Mouse (Mus musculus) heart, postnatal 0 days (tissue): ENCODE results near the gene Tsks. TPM values are rescaled to one million over a fixed set of nuclear protein-coding genes. Genes with fewer than 3 reads are reported as not detected.

ENCODE experiments used
- ATAC-seq: fragments of 200-750 bp; cut with Nextera tagmentation; 2 replicates; pipeline ENCODE4 v1.8.0; 2017; ENCODE audit warnings: low read depth, moderate number of reproducible peaks, moderate library complexity; ENCODE audit not compliant: insufficient read depth
- DNase-seq: peaks from one replicate; pipeline ENCODE4 v3.0.0-alpha.2; 2016; ENCODE audit warnings: low spot score
- H3K27ac ChIP-seq: fragments of 300-500 bp; sonication (generic); 2 replicates; pipeline ENCODE4 v1.5.1; 2014; ENCODE audit warnings: low read depth, mild to moderate bottlenecking
- H3K27me3 ChIP-seq: fragments of 300-500 bp; sonication (generic); 2 replicates; pipeline ENCODE4 v1.6.1; 2014; ENCODE audit warnings: low read length, mixed read lengths; ENCODE audit not compliant: control insufficient read depth, insufficient read depth
- H3K36me3 ChIP-seq: fragments of 300-500 bp; sonication (generic); replicated peaks from 2 replicates; pipeline ENCODE4 v1.6.1; 2014; ENCODE audit warnings: low read length, mixed read lengths; ENCODE audit not compliant: control insufficient read depth, insufficient read depth
- H3K4me1 ChIP-seq: fragments of 300-500 bp; sonication (generic); 2 replicates; pipeline ENCODE4 v1.6.1; 2014; ENCODE audit warnings: antibody characterized with exemption; ENCODE audit not compliant: control insufficient read depth, insufficient read depth
- H3K4me2 ChIP-seq: fragments of 300-500 bp; sonication (generic); 2 replicates; pipeline ENCODE4 v1.6.1; 2014; ENCODE audit warnings: low read depth, mild to moderate bottlenecking, low read length, moderate library complexity
- H3K4me3 ChIP-seq: fragments of 300-500 bp; sonication (generic); 2 replicates; pipeline ENCODE4 v1.5.1; 2014; ENCODE audit warnings: low read depth, low read length
- H3K9ac ChIP-seq: fragments of 300-500 bp; sonication (generic); replicated peaks from 2 replicates; pipeline ENCODE4 v1.6.1; 2014; ENCODE audit warnings: low read depth, low read length, mixed read lengths
- H3K9me3 ChIP-seq: fragments of 300-500 bp; sonication (generic); replicated peaks from 2 replicates; pipeline ENCODE4 v1.6.1; 2016; ENCODE audit warnings: low read length; ENCODE audit not compliant: control insufficient read depth
- CTCF ChIP-seq: IDR thresholded peaks from 2 replicates; pipeline ENCODE4 v1.5.1; 2016; ENCODE audit warnings: antibody characterized with exemption, control low read depth, low read depth
- EP300 ChIP-seq: IDR thresholded peaks from 2 replicates; pipeline ENCODE4 v1.6.1; 2016; ENCODE audit warnings: antibody characterized with exemption, low read depth
- WGBS: fragments of 180-500 bp; shearing (Covaris S2); extraction: QIAGEN DNeasy Blood & Tissue Kit; methylation state at CpG from one replicate; pipeline ENCODE4 v1.1.7; 2014; 5-methylcytosine and 5-hydroxymethylcytosine counted together
- polyA plus RNA-seq: library from polyadenylated mRNA; unstranded; fragments of >200 nt; fragmentation: Nextera tagmentation; extraction: Ambion mirVana; gene quantifications from 2 replicates; pipeline ENCODE4 v1.2.1, GENCODE M21; 2015
- total RNA-seq: library from RNA; depleted of rRNA; stranded (reverse); fragments of >200 nt; gene quantifications from 2 replicates; pipeline ENCODE4 v1.2.3, GENCODE M21; 2014; ENCODE audit warnings: low replicate concordance; rRNA removed

Tsks gene
- total and polyA plus RNA-seq, 2 experiments from 2014 or later = 0.27 TPM; not detected in 1

DNA sequence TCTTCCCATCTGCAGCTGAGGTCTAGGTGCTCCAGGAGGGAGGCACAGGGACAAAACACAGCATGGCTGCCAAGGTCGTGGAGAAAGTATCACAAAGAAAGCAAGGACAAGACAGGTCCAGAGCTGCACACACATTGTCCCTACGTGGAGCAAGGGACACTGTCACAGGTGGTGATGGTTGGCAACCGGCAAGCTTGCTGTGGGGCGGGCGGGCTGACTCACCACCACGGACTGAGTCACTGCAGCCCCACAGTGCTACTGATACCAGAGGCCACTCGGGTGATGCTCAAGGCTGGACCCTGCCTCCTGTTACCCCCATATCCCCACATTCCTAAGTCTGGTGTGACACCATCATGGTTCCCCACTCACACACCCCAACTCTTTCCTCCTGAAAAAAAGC, 59.4 kb downstream of the Tsks start:
- Histone ChIP-seq H3K9me3 (no peaks in the 10 kb centered on the region), H3K27me3 (no peaks in the 10 kb centered on the region), H3K4me2 (no peak overlapping the region), H3K9ac (no peak overlapping the region), H3K27ac (no peak overlapping the region), H3K4me3 (no peak overlapping the region), H3K4me1 (peaks cover 11% of the 10 kb centered on the region; the same call in 1 of the 2 replicates), H3K36me3 (peaks cover 68% of the 10 kb centered on the region)
- DNase-seq = no peak
- no peak for TF ChIP-seq EP300
- TF ChIP-seq CTCF = no peak
- ATAC-seq = no peak
- 72% methylated on average over 7 of the region's 7 CpGs for WGBS

DNA sequence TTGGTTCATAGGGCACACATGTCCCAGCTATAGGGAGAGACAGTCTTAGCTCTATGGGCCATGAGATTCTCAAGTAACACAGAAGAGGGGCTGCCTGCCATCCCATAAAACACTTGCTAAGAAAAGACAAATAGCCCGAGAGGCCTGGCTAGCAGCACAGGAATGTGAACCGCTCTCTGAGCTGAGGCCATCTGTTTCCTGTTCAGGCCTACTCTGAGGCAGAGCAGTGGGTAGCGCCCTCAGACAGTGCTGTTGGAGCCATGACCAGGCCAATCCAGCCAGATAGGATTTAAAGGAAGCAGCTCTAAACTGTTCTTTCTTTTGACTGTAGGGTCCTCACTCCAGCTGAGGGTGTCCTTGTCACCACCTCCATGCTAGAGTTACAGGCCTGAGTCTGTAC, 61.5 kb downstream of the Tsks start:
- ATAC-seq = peak; percentile 53
- peak overlapping the region; percentile 49 for H3K27ac ChIP-seq
- no peak overlapping the region for H3K9ac ChIP-seq
- H3K27me3 ChIP-seq = no peaks in the 10 kb centered on the region
- TF ChIP-seq EP300 = no peak
- no peak for TF ChIP-seq CTCF
- peaks cover 5% of the 10 kb centered on the region; the same call in 1 of the 2 replicates for H3K4me1 ChIP-seq
- peak; percentile 26 for DNase-seq
- H3K36me3 ChIP-seq = peaks cover 89% of the 10 kb centered on the region
- no peak overlapping the region for H3K4me3 ChIP-seq
- 50% methylated on average over 3 of the region's 3 CpGs for WGBS
- no peaks in the 10 kb centered on the region for H3K9me3 ChIP-seq
- H3K4me2 ChIP-seq = no peak overlapping the region

DNA sequence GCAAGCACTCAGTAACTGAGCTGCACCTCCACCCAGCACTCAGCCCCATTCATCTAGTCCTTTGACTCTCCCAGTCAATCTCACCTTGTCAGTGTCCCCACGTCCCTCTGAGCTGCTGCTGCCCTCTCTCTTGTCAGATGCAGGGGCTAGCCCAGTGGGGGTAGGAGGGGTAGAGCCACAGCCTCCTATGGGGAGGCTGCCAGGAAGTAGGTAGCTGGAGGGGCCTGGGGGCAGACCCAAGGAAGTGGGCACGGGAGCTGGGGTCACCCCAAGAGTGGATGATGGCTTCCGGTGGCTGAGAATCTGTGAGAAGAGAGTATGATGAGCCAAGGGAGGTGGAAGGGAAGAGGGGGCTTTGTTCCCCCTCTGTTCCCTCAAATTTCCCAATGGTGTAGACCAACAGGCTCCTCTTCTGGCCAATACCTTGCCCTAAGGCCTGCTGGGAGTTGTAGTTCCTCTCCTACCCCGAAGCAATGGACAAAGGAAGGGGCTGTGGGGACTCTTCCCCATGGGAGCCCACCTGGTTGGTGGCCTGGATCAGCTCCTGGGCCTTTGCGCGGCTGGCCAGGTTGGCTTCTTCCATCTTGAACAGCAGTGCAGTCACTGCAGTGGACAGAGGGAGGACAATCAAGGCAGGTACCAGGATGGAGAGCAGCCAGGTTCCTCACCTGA, 62.5 kb downstream of the Tsks start:
- Histone ChIP-seq H3K27ac (no peak overlapping the region), H3K4me1 (no peaks in the 10 kb centered on the region), H3K4me3 (no peak overlapping the region), H3K27me3 (no peaks in the 10 kb centered on the region), H3K36me3 (peaks cover 97% of the 10 kb centered on the region), H3K9me3 (no peaks in the 10 kb centered on the region), H3K9ac (no peak overlapping the region), H3K4me2 (no peak overlapping the region)
- WGBS = 79% methylated on average over 6 of the region's 6 CpGs
- TF ChIP-seq CTCF (no peak), EP300 (no peak)
- DNase-seq (no peak), ATAC-seq (no peak)

- H3K27ac ChIP-seq = no peak overlapping the region
- H3K4me2 ChIP-seq = no peak overlapping the region
- H3K4me3 ChIP-seq = no peak overlapping the region
- no peaks in the 10 kb centered on the region for H3K4me1 ChIP-seq
- TF ChIP-seq CTCF = no peak
- TF ChIP-seq EP300 = no peak
- ATAC-seq = no peak
- peaks cover 95% of the 10 kb centered on the region for H3K36me3 ChIP-seq
- H3K9ac ChIP-seq = no peak overlapping the region
- DNase-seq = no peak
- WGBS = 91% methylated on average over 12 of the region's 12 CpGs
- no peaks in the 10 kb centered on the region for H3K27me3 ChIP-seq
- H3K9me3 ChIP-seq = no peaks in the 10 kb centered on the region
These were observed 63.5 kb downstream of the Tsks start for GRCm38 (mm10) chr7:45006503-45006902.

DNA sequence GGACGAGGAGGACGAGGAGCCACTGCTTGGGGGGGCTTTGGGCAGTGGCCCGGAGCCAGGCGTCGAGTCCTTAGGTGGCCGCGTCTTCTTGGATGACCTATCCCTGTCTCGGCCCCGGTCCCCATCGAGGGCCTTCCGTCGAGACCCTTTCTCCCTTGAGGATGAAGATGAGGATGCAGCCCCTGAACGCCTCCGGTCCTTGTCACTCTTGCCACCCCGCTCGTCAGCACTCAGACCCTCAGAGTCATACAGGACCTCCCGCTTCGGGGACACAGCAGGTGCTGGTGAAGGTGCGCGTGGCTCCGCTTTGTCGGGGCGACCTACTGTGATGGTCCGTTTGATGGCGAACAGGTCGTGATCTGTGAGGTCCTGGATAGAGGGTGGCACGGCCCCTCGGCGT, 64.1 kb downstream of the Tsks start:
- Histone ChIP-seq H3K27ac (no peak overlapping the region), H3K9me3 (no peaks in the 10 kb centered on the region), H3K4me3 (no peak overlapping the region), H3K9ac (no peak overlapping the region), H3K36me3 (peaks cover 95% of the 10 kb centered on the region), H3K4me2 (no peak overlapping the region), H3K27me3 (no peaks in the 10 kb centered on the region), H3K4me1 (no peaks in the 10 kb centered on the region)
- no peak for ATAC-seq
- WGBS = 91% methylated on average over 29 of the region's 29 CpGs
- DNase-seq = no peak
- no peak for TF ChIP-seq EP300
- TF ChIP-seq CTCF = no peak

Other genes starting within 250 kb of the Tsks start
Only the 30 nearest of the 33 such genes appear.
- gene Vrk3, start 194.8 kb upstream of the Tsks start, total RNA-seq = 25.7 and 31.7 TPM in 2 replicates
- gene Vrk3, start 194.8 kb upstream of the Tsks start, polyA plus RNA-seq = 28.7 and 32.9 TPM in 2 replicates
- 0.46 TPM in 1 of 2 replicates, not detected in the other for gene Zfp473, start 192.2 kb upstream of the Tsks start, total RNA-seq
- gene Zfp473, start 192.2 kb upstream of the Tsks start, polyA plus RNA-seq = 0.15 TPM in 2 replicates
- gene Nup62, start 127.1 kb upstream of the Tsks start, total RNA-seq = 75.3 and 78.0 TPM in 2 replicates
- gene Nup62, start 127.1 kb upstream of the Tsks start, polyA plus RNA-seq = 37.6 and 40.9 TPM in 2 replicates
- not detected in 2 replicates for gene Il4i1, start 126.8 kb upstream of the Tsks start, total RNA-seq
- 0.93 and 1.1 TPM in 2 replicates for gene Il4i1, start 126.8 kb upstream of the Tsks start, polyA plus RNA-seq
- gene Atf5, start 126.5 kb upstream of the Tsks start, total RNA-seq = 5.6 and 16.0 TPM in 2 replicates
- gene Atf5, start 126.5 kb upstream of the Tsks start, polyA plus RNA-seq = 3.0 and 3.5 TPM in 2 replicates
- gene Akt1s1, start 94.2 kb upstream of the Tsks start, total RNA-seq = 81.8 and 137 TPM in 2 replicates
- 91.3 and 91.8 TPM in 2 replicates for gene Akt1s1, start 94.2 kb upstream of the Tsks start, polyA plus RNA-seq
- gene Tbc1d17, start 94.1 kb upstream of the Tsks start, total RNA-seq = 43.5 and 101 TPM in 2 replicates
- gene Tbc1d17, start 94.1 kb upstream of the Tsks start, polyA plus RNA-seq = 51.7 and 57.5 TPM in 2 replicates
- gene Pnkp, start 86.1 kb upstream of the Tsks start, total RNA-seq = 43.6 and 45.9 TPM in 2 replicates
- 24.5 and 27.2 TPM in 2 replicates for gene Pnkp, start 86.1 kb upstream of the Tsks start, polyA plus RNA-seq
- gene Ptov1, start 73.4 kb upstream of the Tsks start, total RNA-seq = 335 and 364 TPM in 2 replicates
- 246 and 248 TPM in 2 replicates for gene Ptov1, start 73.4 kb upstream of the Tsks start, polyA plus RNA-seq
- gene Med25, start 50.5 kb upstream of the Tsks start, total RNA-seq = 112 and 136 TPM in 2 replicates
- gene Med25, start 50.5 kb upstream of the Tsks start, polyA plus RNA-seq = 69.0 and 73.3 TPM in 2 replicates
- 25.0 and 50.8 TPM in 2 replicates for gene Fuz, start 47.1 kb upstream of the Tsks start, total RNA-seq
- 10.0 and 12.0 TPM in 2 replicates for gene Fuz, start 47.1 kb upstream of the Tsks start, polyA plus RNA-seq
- gene Ap2a1, start 13.7 kb upstream of the Tsks start, total RNA-seq = 63.1 and 99.0 TPM in 2 replicates
- gene Ap2a1, start 13.7 kb upstream of the Tsks start, polyA plus RNA-seq = 36.2 and 37.1 TPM in 2 replicates
- gene Cpt1c, start 31.6 kb downstream of the Tsks start, total RNA-seq = 7.5 and 12.7 TPM in 2 replicates
- gene Cpt1c, start 31.6 kb downstream of the Tsks start, polyA plus RNA-seq = 3.4 and 3.9 TPM in 2 replicates
- gene Prmt1, start 43.4 kb downstream of the Tsks start, total RNA-seq = 152 and 173 TPM in 2 replicates
- 271 and 300 TPM in 2 replicates for gene Prmt1, start 43.4 kb downstream of the Tsks start, polyA plus RNA-seq
- gene Irf3, start 54.4 kb downstream of the Tsks start, total RNA-seq = 31.7 and 61.1 TPM in 2 replicates
- 44.8 and 51.7 TPM in 2 replicates for gene Irf3, start 54.4 kb downstream of the Tsks start, polyA plus RNA-seq
- 20.3 and 22.0 TPM in 2 replicates for gene Bcl2l12, start 55.5 kb downstream of the Tsks start, total RNA-seq
- 25.5 and 27.5 TPM in 2 replicates for gene Bcl2l12, start 55.5 kb downstream of the Tsks start, polyA plus RNA-seq
- gene Scaf1, start 73.2 kb downstream of the Tsks start, total RNA-seq = 37.8 and 38.9 TPM in 2 replicates
- 15.9 and 17.9 TPM in 2 replicates for gene Scaf1, start 73.2 kb downstream of the Tsks start, polyA plus RNA-seq
- gene Rras, start 74.8 kb downstream of the Tsks start, total RNA-seq = 38.4 and 62.0 TPM in 2 replicates
- 85.7 and 90.0 TPM in 2 replicates for gene Rras, start 74.8 kb downstream of the Tsks start, polyA plus RNA-seq
- 5.4 and 12.5 TPM in 2 replicates for gene Prr12, start 109.7 kb downstream of the Tsks start, total RNA-seq
- gene Prr12, start 109.7 kb downstream of the Tsks start, polyA plus RNA-seq = 3.8 TPM in 2 replicates
- 21.5 and 73.9 TPM in 2 replicates for gene Nosip, start 119.2 kb downstream of the Tsks start, total RNA-seq
- 38.2 and 43.7 TPM in 2 replicates for gene Nosip, start 119.2 kb downstream of the Tsks start, polyA plus RNA-seq
- 8.3 and 22.0 TPM in 2 replicates for gene Prrg2, start 119.5 kb downstream of the Tsks start, total RNA-seq
- 12.4 and 13.3 TPM in 2 replicates for gene Prrg2, start 119.5 kb downstream of the Tsks start, polyA plus RNA-seq
- gene Rcn3, start 149.0 kb downstream of the Tsks start, total RNA-seq = 125 and 141 TPM in 2 replicates
- gene Rcn3, start 149.0 kb downstream of the Tsks start, polyA plus RNA-seq = 100 and 108 TPM in 2 replicates
- 48.9 and 51.6 TPM in 2 replicates for gene Fcgrt, start 160.6 kb downstream of the Tsks start, total RNA-seq
- 59.5 and 67.9 TPM in 2 replicates for gene Fcgrt, start 160.6 kb downstream of the Tsks start, polyA plus RNA-seq
- 1,106 and 1,247 TPM in 2 replicates for gene Rps11, start 181.2 kb downstream of the Tsks start, total RNA-seq
- 730 and 757 TPM in 2 replicates for gene Rps11, start 181.2 kb downstream of the Tsks start, polyA plus RNA-seq
- 1,443 and 1,972 TPM in 2 replicates for gene Rpl13a, start 185.6 kb downstream of the Tsks start, total RNA-seq
- gene Rpl13a, start 185.6 kb downstream of the Tsks start, polyA plus RNA-seq = 780 and 809 TPM in 2 replicates
- 0.19 and 0.23 TPM in 2 replicates for gene Gm45713, start 193.0 kb downstream of the Tsks start, total RNA-seq
- gene Gm45713, start 193.0 kb downstream of the Tsks start, polyA plus RNA-seq = 0.29 and 0.78 TPM in 2 replicates
- 8.1 and 23.3 TPM in 2 replicates for gene Flt3l, start 193.2 kb downstream of the Tsks start, total RNA-seq
- 1.8 and 2.0 TPM in 2 replicates for gene Flt3l, start 193.2 kb downstream of the Tsks start, polyA plus RNA-seq
- 142 and 152 TPM in 2 replicates for gene Pih1d1, start 211.1 kb downstream of the Tsks start, total RNA-seq
- 56.3 and 60.0 TPM in 2 replicates for gene Pih1d1, start 211.1 kb downstream of the Tsks start, polyA plus RNA-seq
- gene Aldh16a1, start 211.4 kb downstream of the Tsks start, total RNA-seq = 29.2 and 40.1 TPM in 2 replicates
- gene Aldh16a1, start 211.4 kb downstream of the Tsks start, polyA plus RNA-seq = 18.2 and 22.8 TPM in 2 replicates
- gene Slc17a7, start 220.7 kb downstream of the Tsks start, total RNA-seq = 7.5 and 12.7 TPM in 2 replicates
- 4.3 and 5.4 TPM in 2 replicates for gene Slc17a7, start 220.7 kb downstream of the Tsks start, polyA plus RNA-seq